Mouse (Mus musculus): ENCODE data around the gene Fam102b. TPM values are rescaled to one million over a fixed set of nuclear protein-coding genes. Genes with fewer than 3 reads are reported as not detected.

Fam102b gene
- total RNA-seq, 2 experiments from 2014 or later, result 26.5 to 28.2 TPM

DNA sequence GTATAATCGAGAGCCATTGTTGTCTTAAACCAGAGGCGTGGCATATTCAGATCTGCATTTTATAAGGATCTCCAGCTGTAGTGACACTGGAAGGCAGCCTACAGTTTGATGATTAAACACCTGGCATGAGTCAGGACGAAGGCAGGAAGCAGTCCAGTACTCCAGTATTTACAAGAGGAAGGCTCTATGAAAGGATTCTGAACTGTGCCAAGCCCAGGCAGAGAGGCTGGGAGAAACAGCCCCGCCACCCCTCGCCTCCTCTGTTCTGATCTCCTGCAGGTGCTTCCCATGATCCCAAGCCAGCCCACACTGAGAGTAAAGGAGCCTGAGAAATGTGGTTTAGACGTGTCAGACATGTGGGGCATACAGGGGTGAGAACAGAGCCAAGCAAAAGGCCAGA is 3.4 kb upstream of the Fam102b start:
- Histone ChIP-seq H3K27ac (peak overlapping the region; percentile 32; the same call in 1 of the 2 replicates), H3K4me3 (no peak overlapping the region)
- no peak for TF ChIP-seq CTCF (conservative IDR thresholded peaks at IDR 0.05)
- DNase-seq (ENCODE audit: low spot score in 2 of 2), result no peak

DNA sequence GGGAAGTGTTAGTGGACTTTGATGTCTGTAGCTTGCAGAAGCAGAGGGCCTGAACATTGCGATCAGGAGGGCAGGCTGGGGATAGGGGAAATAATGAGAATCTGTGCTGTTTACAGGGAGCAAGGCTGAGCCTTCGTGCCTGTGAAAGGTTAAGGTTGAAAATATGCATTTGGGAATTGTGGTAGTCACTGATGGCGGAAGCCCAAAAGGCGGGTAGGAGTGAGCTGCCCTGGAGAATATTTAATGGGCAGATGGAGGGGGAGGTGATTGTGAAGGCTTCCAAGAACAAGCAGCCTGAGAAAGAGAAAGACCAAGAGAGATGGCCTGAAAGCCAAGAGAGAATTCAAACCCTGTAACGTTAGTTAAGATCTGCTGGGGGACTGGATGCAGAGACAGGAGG is 2.3 kb upstream of the Fam102b start:
- peak overlapping the region; percentile 32; the same call in 1 of the 2 replicates for H3K27ac ChIP-seq
- no peak for DNase-seq (ENCODE audit: low spot score in 2 of 2)
- no peak for TF ChIP-seq CTCF (conservative IDR thresholded peaks at IDR 0.05)
- no peak overlapping the region for H3K4me3 ChIP-seq

DNA sequence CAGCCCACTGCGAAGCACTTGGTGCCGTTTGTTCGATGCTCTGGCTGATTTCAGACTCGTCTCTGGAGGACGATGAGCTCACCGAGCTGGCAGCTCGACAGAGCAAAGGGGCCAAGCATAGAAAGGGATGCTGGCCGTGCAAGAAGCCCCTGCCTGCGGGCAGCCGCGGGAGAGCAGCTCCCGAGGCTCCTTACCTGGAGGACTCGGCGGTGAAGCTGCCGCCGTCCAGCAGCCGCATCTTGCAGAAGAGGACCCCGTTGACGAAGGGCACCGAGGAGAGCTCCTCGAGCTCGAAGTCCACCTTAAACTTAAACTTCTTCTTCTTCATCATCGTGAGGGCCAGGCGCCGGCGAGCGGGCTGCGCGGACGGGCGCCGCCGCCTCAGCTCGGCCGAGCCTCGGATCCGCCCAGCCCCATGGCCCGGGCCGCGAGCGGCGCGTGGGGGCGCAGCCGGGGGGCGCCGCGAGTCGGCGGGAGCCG is 376 bp downstream of the Fam102b start:
- TF ChIP-seq CTCF (conservative IDR thresholded peaks at IDR 0.05), result no peak
- Histone ChIP-seq H3K4me3 (peak overlapping the region; percentile 70), H3K27ac (peak overlapping the region; percentile 86)
- no peak for DNase-seq (ENCODE audit: low spot score in 2 of 2)

DNA sequence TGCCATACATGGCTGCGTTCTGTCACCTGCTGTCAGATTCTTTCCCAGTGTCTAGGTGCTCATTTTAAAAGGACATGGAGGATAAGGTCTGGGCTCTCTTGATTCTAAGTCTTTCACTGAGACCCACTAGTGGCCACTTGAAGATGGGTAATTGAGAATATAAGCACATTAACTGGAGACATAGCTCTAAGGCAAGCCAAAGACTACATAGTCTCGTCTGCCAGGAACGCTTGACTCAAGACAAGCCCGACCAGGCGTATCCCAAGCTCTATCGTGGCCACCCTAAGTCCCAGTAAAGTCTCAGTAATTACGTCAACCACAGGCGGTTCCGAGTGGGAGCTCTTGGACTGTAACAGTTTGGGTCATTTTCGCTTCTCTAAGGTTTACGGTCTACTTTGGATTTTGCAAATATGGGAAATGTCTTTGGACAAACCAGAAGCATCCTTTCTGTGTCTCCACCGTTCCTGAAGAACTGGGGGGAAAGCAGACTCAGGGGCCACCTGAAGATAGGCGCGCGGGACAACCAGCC is 881 bp downstream of the Fam102b start:
- no peak for DNase-seq (ENCODE audit: low spot score in 2 of 2)
- H3K4me3 ChIP-seq, result peak overlapping the region; percentile 70
- peak overlapping the region; percentile 86 for H3K27ac ChIP-seq
- TF ChIP-seq CTCF (conservative IDR thresholded peaks at IDR 0.05), result no peak; the same call in 1 of the 2 replicates

DNA sequence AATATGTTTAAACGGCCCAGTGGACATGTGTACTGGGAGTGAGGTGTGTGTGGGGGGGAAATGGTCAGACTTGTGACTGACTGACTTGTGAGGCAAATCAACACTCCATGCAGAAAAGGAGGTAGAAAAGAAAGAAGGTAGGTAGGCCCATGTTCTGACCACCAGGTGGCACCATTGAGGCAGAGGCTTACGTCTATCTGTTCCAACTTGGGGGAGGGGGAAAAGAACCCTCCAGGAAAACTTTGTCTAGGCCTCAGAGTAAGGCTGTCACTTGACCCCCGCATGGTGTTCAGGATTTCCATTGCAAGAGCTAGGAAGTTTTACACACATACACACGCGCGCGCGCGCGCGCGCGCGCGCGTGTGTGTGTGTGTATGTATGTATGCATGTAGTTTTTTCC is 1.8 kb downstream of the Fam102b start:
- peak; percentile 61 to 74 for DNase-seq (ENCODE audit: low spot score in 2 of 2)

DNA sequence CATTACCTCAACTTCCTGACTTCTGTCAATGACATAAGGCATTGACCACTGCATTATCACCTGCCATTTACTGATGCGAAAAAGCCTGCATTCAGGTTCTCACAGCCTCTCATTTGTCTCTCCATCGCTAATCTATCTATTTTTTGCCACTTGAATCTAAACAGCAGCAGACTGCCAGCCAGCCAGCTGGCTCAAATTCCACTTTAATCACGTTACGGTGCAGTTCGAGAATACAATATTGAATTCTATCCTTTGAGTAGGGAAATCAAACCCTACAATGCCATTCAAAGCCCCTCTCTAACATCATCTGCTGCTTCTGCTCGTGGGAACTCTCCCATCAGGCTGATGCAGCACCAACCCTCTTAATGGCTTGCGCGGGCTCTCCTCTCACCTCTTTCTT is 4.3 kb downstream of the Fam102b start:
- H3K4me3 ChIP-seq, result no peak overlapping the region
- TF ChIP-seq CTCF (conservative IDR thresholded peaks at IDR 0.05), result no peak
- H3K27ac ChIP-seq, result no peak overlapping the region; the same call in 1 of the 2 replicates
- DNase-seq (ENCODE audit: low spot score in 2 of 2), result no peak

More for the DNA sequence above, 1.8 kb downstream of the Fam102b start:
- Histone ChIP-seq H3K4me3 (peak overlapping the region; percentile 70), H3K27ac (no peak overlapping the region)
- peak; percentile 85 for TF ChIP-seq CTCF (conservative IDR thresholded peaks at IDR 0.05)

DNA sequence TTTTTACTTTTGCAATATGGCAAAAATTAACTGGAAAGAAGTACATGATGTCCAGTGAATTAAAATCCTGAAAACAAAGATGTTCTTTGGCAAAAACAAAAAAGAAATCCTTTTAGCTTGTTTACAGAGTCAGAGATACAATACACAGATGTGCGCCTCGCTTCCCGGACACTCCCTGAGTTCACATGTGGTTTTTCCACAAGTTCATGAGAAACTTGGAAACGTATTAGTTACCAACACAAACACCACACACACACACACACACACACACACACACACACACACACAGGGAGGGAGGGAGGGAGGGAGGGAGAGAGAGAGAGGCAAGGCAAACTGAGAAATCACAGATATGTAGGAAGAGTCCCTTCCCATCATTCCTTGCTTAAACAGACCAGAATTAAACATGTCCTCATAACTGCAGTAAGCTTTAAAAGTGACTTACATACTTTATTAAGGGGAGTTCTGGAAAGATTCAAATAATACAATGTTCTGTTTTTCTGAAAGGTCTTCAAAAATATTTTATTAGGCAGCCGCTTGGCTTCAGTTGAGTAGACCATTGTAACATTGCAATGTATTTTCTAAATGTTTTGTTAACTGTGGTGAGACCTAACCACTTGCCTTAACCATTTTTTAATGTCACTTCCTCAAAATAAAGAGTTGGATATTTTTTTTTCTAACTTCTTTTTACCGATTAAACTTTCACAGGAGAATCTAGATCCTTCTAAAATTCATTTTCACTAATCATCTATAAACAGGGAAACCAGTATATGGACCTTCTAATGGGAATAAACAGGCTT is 5.5 kb downstream of the Fam102b start:
- no peak for TF ChIP-seq CTCF (conservative IDR thresholded peaks at IDR 0.05)
- no peak overlapping the region for H3K27ac ChIP-seq

DNA sequence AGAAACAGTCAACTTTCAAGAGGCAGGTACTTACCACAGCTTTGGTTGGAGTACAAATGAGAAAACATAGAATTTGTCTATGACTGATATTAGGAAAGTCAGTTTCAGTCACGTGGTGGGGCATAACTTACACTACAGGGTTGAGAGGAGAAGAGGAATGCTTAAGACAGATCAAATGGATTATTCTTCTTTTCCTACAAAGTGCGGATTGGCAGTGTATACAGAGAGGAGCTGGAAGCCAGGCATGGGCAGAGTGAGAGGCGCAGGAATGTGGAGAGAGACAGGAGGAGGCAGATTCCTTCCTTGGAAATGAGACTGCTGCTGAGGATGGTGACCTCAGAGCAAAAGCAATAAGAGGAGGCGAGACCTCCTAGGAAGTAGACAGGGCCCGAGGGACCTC is 9.1 kb downstream of the Fam102b start:
- H3K27ac ChIP-seq, result no peak overlapping the region
- no peak for TF ChIP-seq CTCF (conservative IDR thresholded peaks at IDR 0.05)
- H3K4me3 ChIP-seq, result no peak overlapping the region
- DNase-seq (ENCODE audit: low spot score in 2 of 2), result no peak

More for the DNA sequence above, 5.5 kb downstream of the Fam102b start:
- no peak overlapping the region for H3K4me3 ChIP-seq
- peak in 1 of 2 experiments; percentile 2 for DNase-seq (ENCODE audit: low spot score in 2 of 2)

DNA sequence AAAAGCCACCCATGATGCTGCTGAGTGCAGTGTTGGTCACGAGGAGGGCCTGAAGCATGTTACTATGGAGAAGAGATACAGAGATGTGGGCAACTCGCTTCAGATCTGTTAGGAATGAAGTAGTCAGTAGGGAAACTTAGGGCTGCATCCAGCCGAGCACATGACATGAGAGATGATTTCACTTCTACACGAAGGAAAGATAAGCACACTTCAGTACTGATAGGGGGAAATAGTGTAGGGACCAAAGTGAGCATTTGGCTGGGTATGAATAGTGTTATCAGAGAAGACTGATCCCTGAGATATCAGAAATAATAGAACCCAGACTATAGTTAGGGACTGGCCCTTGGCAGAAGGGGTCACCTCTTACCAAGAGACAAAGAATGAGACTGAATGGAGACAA is 14.8 kb downstream of the Fam102b start:
- TF ChIP-seq CTCF (conservative IDR thresholded peaks at IDR 0.05), result no peak
- no peak for DNase-seq (ENCODE audit: low spot score in 2 of 2)
- Histone ChIP-seq H3K27ac (no peak overlapping the region), H3K4me3 (no peak overlapping the region)

DNA sequence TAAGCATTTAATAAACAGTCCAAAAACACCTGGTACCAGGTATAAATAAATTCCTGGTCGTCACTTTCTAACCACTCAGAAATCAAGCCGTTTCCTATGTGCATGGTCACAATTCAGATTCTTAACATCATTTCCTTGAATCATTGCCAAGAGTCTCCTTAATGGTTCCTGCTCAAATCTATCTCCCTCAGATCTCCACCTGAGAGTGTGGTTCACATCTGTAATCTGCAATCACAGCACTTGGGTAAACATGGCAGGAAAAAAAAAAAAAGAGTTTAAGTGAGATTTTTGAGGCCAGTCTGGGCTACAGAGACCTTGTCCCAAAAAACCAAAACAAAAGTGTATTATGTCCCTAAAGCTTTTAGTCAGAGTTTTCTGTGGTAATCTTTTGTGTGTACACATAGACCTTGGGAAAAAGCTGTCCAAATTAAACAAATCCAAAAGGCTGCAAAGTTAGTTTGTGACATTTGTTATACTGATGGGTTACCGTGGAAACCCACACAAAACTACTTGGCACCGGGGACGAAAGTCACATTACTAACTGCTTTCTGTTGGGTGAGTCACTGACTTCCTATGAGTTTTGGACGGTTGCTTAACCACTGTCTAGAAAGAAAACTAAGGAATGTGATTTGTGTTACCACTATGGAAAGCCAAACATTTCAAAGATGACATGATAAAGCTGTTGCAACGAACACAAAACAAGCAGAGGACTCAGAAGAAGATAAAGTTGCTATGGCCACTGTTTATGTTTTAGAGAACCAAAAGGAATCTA is 16.7 kb downstream of the Fam102b start:
- no peak for TF ChIP-seq CTCF (conservative IDR thresholded peaks at IDR 0.05)
- peak in 1 of 2 experiments; percentile 51 for DNase-seq (ENCODE audit: low spot score in 2 of 2)
- Histone ChIP-seq H3K4me3 (no peak overlapping the region), H3K27ac (0 out of 2 replicates have a peak overlapping the region, but pooled peaks have one; percentile 55)

DNA sequence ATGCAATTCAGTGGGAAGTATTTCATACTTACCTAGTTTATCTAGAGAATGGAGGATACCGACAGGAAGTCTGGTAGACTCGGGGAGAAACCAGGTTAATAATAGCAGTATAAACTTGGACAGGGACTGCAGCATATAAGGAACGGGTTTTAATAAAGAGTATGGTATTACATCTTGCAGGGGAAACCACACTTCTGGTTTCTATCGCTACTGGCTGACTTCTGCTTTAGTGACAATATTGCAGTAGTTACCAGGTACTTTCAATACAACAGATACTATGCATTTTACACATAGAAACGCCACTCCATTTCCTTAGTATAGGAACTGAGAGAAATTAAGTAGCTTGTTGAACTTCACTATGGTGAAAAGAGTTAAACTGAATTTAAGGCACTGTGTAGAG is 19.2 kb downstream of the Fam102b start:
- Histone ChIP-seq H3K4me3 (no peak overlapping the region), H3K27ac (no peak overlapping the region)
- TF ChIP-seq CTCF (conservative IDR thresholded peaks at IDR 0.05), result no peak
- DNase-seq (ENCODE audit: low spot score in 2 of 2), result no peak

DNA sequence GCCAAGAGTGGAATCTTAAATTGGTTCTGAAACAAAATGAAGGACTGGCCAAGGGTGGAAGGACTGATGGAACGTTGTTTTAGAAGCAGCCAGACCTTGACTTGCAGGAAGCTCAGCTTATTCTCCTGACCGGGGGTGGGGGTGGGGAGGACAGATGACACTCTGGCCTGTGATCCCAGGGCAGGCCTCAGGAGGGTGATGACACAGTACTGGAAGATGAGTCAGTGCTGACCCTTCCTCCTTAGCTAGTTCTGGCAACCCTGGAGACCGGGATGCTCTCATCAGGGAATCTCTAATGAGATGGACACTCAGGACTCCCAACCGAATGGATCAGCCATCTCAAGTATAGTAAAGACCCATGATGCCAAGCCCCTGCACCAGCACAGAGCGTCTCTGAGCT is 21.6 kb downstream of the Fam102b start:
- no peak overlapping the region for H3K27ac ChIP-seq
- no peak overlapping the region for H3K4me3 ChIP-seq
- DNase-seq (ENCODE audit: low spot score in 2 of 2), result no peak
- TF ChIP-seq CTCF (conservative IDR thresholded peaks at IDR 0.05), result no peak

DNA sequence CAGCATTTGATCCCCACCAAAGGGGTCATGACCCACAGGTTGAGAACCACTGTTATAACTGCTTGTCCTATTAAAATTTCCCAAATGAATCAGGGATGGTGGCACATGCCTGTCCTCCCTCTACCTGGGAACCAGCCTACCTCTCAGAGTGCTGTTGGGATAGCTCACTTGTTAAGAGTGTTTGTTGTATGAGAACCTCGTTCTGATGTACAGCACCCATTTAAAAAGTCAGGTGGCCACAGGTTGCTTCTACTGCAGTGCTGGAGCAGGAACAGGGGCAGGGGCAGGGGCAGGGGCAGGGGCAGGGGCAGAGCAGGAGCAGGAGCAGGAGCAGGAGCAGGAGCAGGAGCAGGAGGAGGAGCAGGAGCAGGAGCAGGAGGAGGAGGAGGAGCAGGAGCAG is 28.2 kb downstream of the Fam102b start:
- TF ChIP-seq CTCF (conservative IDR thresholded peaks at IDR 0.05), result no peak
- no peak for DNase-seq (ENCODE audit: low spot score in 2 of 2)
- Histone ChIP-seq H3K4me3 (no peak overlapping the region), H3K27ac (no peak overlapping the region)
